Mouse (Mus musculus): Measurements from ENCODE around the gene Prune2.
A peak's percentile ranks its signal among the peaks of the same experiment; 100 is the strongest.

- TF ChIP-seq MAX (IDR thresholded peaks at IDR 0.05): no peak
- TF ChIP-seq CTCF (IDR thresholded peaks at IDR 0.05; ENCODE audit: control insufficient read depth, insufficient read depth, insufficient read length): no peak
- peak; percentile 15 for TF ChIP-seq FOSL1 (IDR thresholded peaks at IDR 0.05; ENCODE audit: insufficient read depth, low read length, poor library complexity, severe bottlenecking)
These were observed 300.9 kb downstream of the Prune2 start for GRCm38 (mm10) chr19:17256867-17257266.
